Mouse (Mus musculus) spleen, adult 12 weeks (tissue): ENCODE measurements at regions not wholly inside any gene's neighbourhood (a gene's known extent, or its start where the extent isn't known, plus 50 kb on each side); places are given as distances from the start of the nearest gene placed in this dataset.

Experiments
- DNase-seq: peaks from one replicate; pipeline ENCODE4 v3.0.0; 2022; ENCODE audit warnings: low spot score

GRCm38 (mm10) chr8:35188531-35188930 lies 577.1 kb upstream of the Gm19410 start:
- DNase-seq = no peak

GRCm38 (mm10) chr8:35189695-35190094 lies 575.9 kb upstream of the Gm19410 start:
- DNase-seq = no peak

- no peak for DNase-seq
These were observed 573.1 kb upstream of the Gm19410 start for GRCm38 (mm10) chr8:35192515-35192914.

- no peak for DNase-seq
These were observed 571.8 kb upstream of the Gm19410 start for GRCm38 (mm10) chr8:35193771-35194170.

- no peak for DNase-seq
These were observed 569.4 kb upstream of the Gm19410 start for GRCm38 (mm10) chr8:35196189-35196588.

GRCm38 (mm10) chr8:35198766-35199165 lies 566.8 kb upstream of the Gm19410 start:
- no peak for DNase-seq

GRCm38 (mm10) chr8:35201416-35201815 lies 564.2 kb upstream of the Gm19410 start:
- DNase-seq = no peak

- no peak for DNase-seq
These were observed 560.6 kb upstream of the Gm19410 start for GRCm38 (mm10) chr8:35204971-35205370.

- DNase-seq = no peak
These were observed 560.1 kb upstream of the Gm19410 start for GRCm38 (mm10) chr8:35205536-35205935.

GRCm38 (mm10) chr8:35206271-35206670 lies 559.3 kb upstream of the Gm19410 start:
- no peak for DNase-seq

GRCm38 (mm10) chr8:35208357-35208756 lies 557.2 kb upstream of the Gm19410 start:
- no peak for DNase-seq

GRCm38 (mm10) chr8:35211506-35212452 lies 553.8 kb upstream of the Gm19410 start:
- DNase-seq = no peak

GRCm38 (mm10) chr8:35213515-35213914 lies 552.1 kb upstream of the Gm19410 start:
- no peak for DNase-seq

- DNase-seq = no peak
These were observed 548.0 kb upstream of the Gm19410 start for GRCm38 (mm10) chr8:35217604-35218003.

GRCm38 (mm10) chr8:35218327-35218726 lies 547.3 kb upstream of the Gm19410 start:
- DNase-seq = no peak

GRCm38 (mm10) chr8:35224053-35224924 lies 541.3 kb upstream of the Gm19410 start:
- DNase-seq = no peak

GRCm38 (mm10) chr8:35224925-35225244 lies 540.7 kb upstream of the Gm19410 start:
- no peak for DNase-seq

- no peak for DNase-seq
These were observed 538.5 kb upstream of the Gm19410 start for GRCm38 (mm10) chr8:35227079-35227478.

GRCm38 (mm10) chr8:35228449-35228848 lies 537.1 kb upstream of the Gm19410 start:
- no peak for DNase-seq

- no peak for DNase-seq
These were observed 531.9 kb upstream of the Gm19410 start for GRCm38 (mm10) chr8:35233520-35234186.

- no peak for DNase-seq
These were observed 531.2 kb upstream of the Gm19410 start for GRCm38 (mm10) chr8:35234436-35234835.

GRCm38 (mm10) chr8:35235815-35236509 lies 529.6 kb upstream of the Gm19410 start:
- no peak for DNase-seq
